Mouse (Mus musculus): ENCODE results near the gene Il1rl2.

DNA sequence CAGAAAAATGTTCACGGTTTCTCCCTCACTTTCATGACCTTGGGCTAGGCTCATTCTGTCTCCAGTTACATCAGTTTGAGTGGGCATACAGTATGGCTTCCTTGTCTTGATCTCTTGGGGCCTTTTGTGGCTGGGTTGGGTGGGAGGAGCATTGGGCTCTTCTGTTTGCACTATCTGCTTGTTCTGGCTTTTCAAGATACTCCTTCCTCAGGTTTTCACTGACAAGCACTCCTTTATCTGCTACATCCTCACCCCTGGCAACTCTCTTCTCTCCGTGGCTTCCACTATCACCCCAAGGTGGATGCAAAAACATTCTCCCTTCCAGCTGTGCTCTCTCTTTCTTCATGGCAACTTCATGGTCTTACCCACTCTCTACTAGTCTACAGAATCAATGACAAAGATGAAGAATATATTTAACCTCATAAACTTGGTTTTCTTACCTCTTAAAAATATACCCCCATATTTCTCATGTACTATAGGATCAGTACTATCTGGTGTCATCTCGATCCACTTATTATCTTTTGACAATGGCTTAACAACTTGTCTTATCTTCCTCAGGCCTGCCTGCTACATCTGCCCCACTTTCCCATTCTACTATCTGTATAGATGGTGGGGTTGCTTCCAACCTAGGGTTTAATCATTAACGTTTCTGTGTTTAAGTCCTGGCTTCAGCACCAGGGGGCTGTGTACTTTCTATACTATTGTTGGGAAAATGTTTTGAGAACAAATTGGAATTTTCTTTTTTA, 27.9 kb downstream of the Il1rl2 start:
- no peak for TF ChIP-seq CTCF (IDR thresholded peaks at IDR 0.05; ENCODE audit: low read depth, low read length)
- TF ChIP-seq POLR2A (IDR thresholded peaks at IDR 0.05; ENCODE audit: extremely low read depth, insufficient read depth, low read length) = no peak
